Mouse (Mus musculus) liver, embryonic 14.5 days (tissue): ENCODE results near the gene Ddx21.

Source experiments
- CTCF ChIP-seq: IDR thresholded peaks from 2 replicates; pipeline ENCODE4 v1.5.1; 2016; ENCODE audit warnings: antibody characterized with exemption, low read depth, control low read depth
- EP300 ChIP-seq: IDR thresholded peaks from 2 replicates; pipeline ENCODE4 v1.6.1; 2016; ENCODE audit warnings: antibody characterized with exemption, low read depth

GRCm38 (mm10) chr10:62555705-62556557, 46.1 kb downstream of the Ddx21 start:
- no peak for TF ChIP-seq CTCF
- TF ChIP-seq EP300, result no peak
